Mouse (Mus musculus): ENCODE measurements at regions not wholly inside any gene's neighbourhood (a gene's known extent, or its start where the extent isn't known, plus 50 kb on each side); places are given as distances from the start of the nearest gene placed in this dataset.

DNA sequence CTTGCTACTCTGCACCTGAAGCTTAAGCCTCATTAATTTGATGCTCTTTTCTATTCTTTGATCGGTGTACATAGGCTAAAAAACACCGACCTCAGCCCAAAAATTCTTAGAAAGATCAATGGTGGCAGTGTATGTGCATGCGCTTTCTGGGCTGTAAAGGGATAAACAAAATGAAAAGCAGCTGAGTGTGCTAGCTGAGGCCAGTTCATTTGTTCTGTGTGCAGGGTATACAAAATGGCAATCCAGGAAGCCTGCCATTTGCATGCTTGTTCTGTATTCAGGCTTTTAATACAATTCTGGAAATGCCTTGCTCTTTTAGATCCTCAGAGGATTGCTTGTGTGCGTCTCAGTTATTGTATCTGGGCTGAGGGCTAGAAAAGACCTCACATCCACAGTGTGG is 817.1 kb downstream of the Gm9195 start:
- TF ChIP-seq CTCF (conservative IDR thresholded peaks at IDR 0.05) = no peak

DNA sequence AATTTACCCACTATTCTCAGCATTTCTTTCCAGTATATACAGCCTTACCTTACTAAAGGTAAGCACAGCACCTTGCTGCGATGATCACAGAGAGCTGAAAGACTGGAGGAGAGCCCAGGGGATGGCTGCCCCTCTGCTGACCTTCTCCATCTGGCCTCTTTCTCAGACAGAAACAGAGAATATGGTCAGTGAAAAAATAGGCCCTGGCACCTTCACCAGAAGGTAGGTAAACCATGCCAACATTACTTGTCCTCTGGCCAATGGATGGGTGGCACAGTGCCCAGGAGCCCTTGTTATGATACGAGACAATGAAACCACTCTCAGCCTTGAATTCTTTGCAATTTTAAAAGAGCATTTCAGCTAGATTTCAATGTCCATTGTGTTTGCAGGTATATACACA is 817.8 kb downstream of the Gm9195 start:
- no peak for TF ChIP-seq CTCF (conservative IDR thresholded peaks at IDR 0.05)
- H3K27ac ChIP-seq = no peak overlapping the region
- DNase-seq (ENCODE audit: low spot score in 2 of 2) = no peak
- no peak overlapping the region for H3K4me3 ChIP-seq

More for the DNA sequence above, 817.1 kb downstream of the Gm9195 start:
- Histone ChIP-seq H3K27ac (no peak overlapping the region), H3K4me3 (no peak overlapping the region)
- DNase-seq (ENCODE audit: low spot score in 2 of 2) = no peak

- no peak for DNase-seq (ENCODE audit: low spot score in 2 of 2)
- no peak overlapping the region for H3K4me3 ChIP-seq
- no peak for TF ChIP-seq CTCF (conservative IDR thresholded peaks at IDR 0.05)
- H3K27ac ChIP-seq = no peak overlapping the region
Observed at GRCm38 (mm10) chr14:71672481-71672880, 819.2 kb downstream of the Gm9195 start.

DNA sequence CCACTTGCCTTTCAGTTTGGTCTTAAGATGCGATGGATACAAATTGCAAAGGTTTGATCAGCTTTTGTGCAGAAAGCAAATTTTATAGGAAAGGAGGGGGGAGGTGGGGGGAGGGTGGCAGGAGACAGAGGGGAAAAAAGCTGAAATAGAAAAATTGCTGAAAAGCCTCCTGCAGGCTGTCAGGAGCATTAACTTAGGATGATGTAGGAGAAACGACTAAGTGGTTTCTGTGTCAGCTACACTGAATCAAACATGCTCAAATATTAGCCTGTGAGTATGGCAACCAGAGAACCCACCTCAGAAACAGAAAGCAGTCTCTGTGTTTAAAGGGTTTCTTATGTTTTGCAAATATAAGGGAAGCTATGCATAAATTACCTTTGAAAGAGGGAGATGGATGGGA is 819.6 kb downstream of the Gm9195 start:
- DNase-seq (ENCODE audit: low spot score in 2 of 2) = no peak
- TF ChIP-seq CTCF (conservative IDR thresholded peaks at IDR 0.05) = peak; percentile 50
- no peak overlapping the region for H3K4me3 ChIP-seq
- no peak overlapping the region for H3K27ac ChIP-seq

- DNase-seq (ENCODE audit: low spot score in 2 of 2) = peak in 1 of 2 experiments; percentile 36
- no peak overlapping the region for H3K4me3 ChIP-seq
- H3K27ac ChIP-seq = no peak overlapping the region
- peak; percentile 78 for TF ChIP-seq CTCF (conservative IDR thresholded peaks at IDR 0.05)
Observed at GRCm38 (mm10) chr14:71670435-71670834, 821.2 kb downstream of the Gm9195 start.

GRCm38 (mm10) chr14:71666656-71667055 is 825.0 kb downstream of the Gm9195 start:
- DNase-seq (ENCODE audit: low spot score in 2 of 2) = no peak
- TF ChIP-seq CTCF (conservative IDR thresholded peaks at IDR 0.05) = no peak
- H3K4me3 ChIP-seq = no peak overlapping the region
- H3K27ac ChIP-seq = no peak overlapping the region

- Histone ChIP-seq H3K4me3 (no peak overlapping the region), H3K27ac (no peak overlapping the region)
- no peak for DNase-seq (ENCODE audit: low spot score in 2 of 2)
- no peak for TF ChIP-seq CTCF (conservative IDR thresholded peaks at IDR 0.05)
Observed at GRCm38 (mm10) chr14:71660166-71660565, 831.5 kb downstream of the Gm9195 start.

GRCm38 (mm10) chr14:71654785-71655627 is 836.6 kb downstream of the Gm9195 start:
- Histone ChIP-seq H3K27ac (no peak overlapping the region), H3K4me3 (no peak overlapping the region)
- no peak for DNase-seq (ENCODE audit: low spot score in 2 of 2)
- no peak for TF ChIP-seq CTCF (conservative IDR thresholded peaks at IDR 0.05)

DNA sequence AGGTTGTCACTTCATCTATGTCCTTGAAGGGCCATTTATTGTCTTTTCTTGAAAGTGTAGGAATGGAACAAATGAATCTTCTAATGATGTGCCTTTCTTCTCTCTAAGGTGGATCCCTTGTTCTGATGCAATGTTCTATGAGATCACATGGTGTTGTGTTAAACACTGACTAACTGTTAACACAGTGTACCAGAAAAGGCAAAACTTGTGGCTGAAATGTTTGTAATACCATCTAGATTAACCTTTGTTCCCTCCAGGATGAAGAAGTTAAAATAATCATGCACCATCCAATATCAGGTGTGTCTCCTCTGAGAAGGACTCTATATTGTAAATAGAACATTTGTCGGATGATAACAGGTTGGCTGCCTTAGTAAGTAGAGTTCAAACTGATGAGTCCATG is 849.1 kb downstream of the Gm9195 start:
- TF ChIP-seq CTCF (conservative IDR thresholded peaks at IDR 0.05) = no peak

DNA sequence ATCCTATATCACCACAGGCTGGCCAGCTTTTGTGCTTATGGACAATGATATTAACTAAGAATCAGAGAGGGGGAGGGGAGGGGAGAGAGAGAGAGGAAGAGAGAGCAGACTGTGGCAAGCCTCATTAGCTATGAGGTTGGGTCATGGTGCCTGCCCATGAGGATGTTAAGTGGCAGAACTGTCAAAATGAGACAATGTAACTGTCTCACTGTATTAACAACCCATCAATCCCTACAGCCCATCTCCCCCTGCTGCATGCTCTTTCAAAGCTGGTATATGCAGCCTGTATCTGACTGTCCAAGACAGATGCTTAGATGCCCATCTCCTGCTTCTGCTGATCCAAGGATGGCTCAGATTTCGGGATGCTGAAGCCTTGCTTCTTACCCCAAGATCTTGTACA is 852.6 kb downstream of the Gm9195 start:
- Histone ChIP-seq H3K4me3 (no peak overlapping the region), H3K27ac (no peak overlapping the region)
- no peak for TF ChIP-seq CTCF (conservative IDR thresholded peaks at IDR 0.05)
- DNase-seq (ENCODE audit: low spot score in 2 of 2) = no peak

More for the DNA sequence above, 849.1 kb downstream of the Gm9195 start:
- DNase-seq (ENCODE audit: low spot score in 2 of 2) = no peak
- no peak overlapping the region for H3K27ac ChIP-seq
- H3K4me3 ChIP-seq = no peak overlapping the region

- no peak overlapping the region for H3K27ac ChIP-seq
- no peak overlapping the region for H3K4me3 ChIP-seq
- DNase-seq (ENCODE audit: low spot score in 2 of 2) = no peak
- TF ChIP-seq CTCF (conservative IDR thresholded peaks at IDR 0.05) = no peak
Observed at GRCm38 (mm10) chr14:71635091-71635490, 856.5 kb downstream of the Gm9195 start.

DNA sequence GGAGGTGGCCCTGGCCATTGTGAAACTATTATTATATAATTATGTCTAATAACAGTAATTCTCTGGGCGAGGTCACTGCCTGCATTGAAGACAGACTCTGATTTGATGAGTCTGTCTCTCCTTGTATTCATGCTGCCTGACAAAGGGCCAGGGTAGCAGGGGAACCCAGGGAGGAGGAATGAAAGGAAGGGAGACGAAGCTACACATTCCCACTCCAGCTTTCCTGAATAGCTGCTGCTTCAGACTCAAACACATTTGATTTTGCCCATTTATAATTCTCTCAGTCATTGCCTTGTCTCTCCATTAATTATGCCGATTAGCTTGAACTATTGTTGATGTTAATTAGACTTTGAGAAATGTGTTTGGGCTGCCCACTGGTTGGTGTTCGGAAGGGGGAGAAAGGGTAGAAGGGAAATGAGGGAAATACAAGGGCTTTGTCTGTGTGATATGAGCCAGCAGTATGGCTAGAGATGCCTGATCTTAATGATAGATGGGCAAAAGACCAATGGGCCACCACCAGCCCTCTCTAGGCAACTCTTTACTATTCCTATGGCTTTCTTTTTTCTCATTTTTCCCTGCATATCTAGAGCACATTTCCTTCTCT is 881.8 kb downstream of the Gm9195 start:
- Histone ChIP-seq H3K27ac (no peak overlapping the region), H3K4me3 (no peak overlapping the region)
- TF ChIP-seq CTCF (conservative IDR thresholded peaks at IDR 0.05) = no peak
- no peak for DNase-seq (ENCODE audit: low spot score in 2 of 2)

- Histone ChIP-seq H3K27ac (peak overlapping the region; percentile 25; the same call in 1 of the 2 replicates), H3K4me3 (no peak overlapping the region)
- TF ChIP-seq CTCF (conservative IDR thresholded peaks at IDR 0.05) = no peak
- DNase-seq (ENCODE audit: low spot score in 2 of 2) = no peak
Observed at GRCm38 (mm10) chr14:71603710-71604109, 887.9 kb downstream of the Gm9195 start.

DNA sequence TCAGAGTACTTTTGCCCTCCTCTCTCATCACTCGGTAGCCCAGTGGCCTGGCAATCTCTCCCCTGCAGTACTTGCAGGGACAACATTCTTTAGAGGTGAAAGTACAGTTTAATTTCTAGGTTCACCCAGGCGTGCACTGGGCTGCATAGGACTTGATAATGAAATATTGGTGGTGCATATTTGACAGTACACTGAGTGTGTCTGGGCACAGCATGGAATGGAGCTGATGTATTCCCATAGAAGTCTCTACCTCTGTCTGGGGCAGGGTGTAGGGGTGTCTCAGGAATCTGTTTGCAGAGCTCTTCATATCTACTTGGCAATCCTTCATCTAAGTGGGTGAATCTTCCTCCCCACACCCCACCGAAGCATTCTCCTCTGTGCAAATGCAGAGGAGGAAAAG is 893.8 kb downstream of the Gm9195 start:
- no peak for DNase-seq (ENCODE audit: low spot score in 2 of 2)
- Histone ChIP-seq H3K27ac (no peak overlapping the region), H3K4me3 (no peak overlapping the region)
- no peak for TF ChIP-seq CTCF (conservative IDR thresholded peaks at IDR 0.05)
